Mouse (Mus musculus) hindbrain, postnatal 0 days (tissue): ENCODE data around the gene H2-T24. TPM values are rescaled to one million over a fixed set of nuclear protein-coding genes. Genes with fewer than 3 reads are reported as not detected.

Source experiments
- ATAC-seq: fragments of 200-750 bp; cut with Nextera tagmentation; 2 replicates; pipeline ENCODE4 v1.8.0; 2017; ENCODE audit warnings: mild to moderate bottlenecking, moderate TSS enrichment, moderate library complexity
- DNase-seq: peaks from one replicate; pipeline ENCODE4 v3.0.0-alpha.2; 2015; ENCODE audit warnings: low spot score
- H3K27ac ChIP-seq: fragments of 300-500 bp; sonication (generic); 2 replicates; pipeline ENCODE4 v1.5.1; 2014; ENCODE audit warnings: mild to moderate bottlenecking
- H3K27me3 ChIP-seq: fragments of 300-500 bp; sonication (generic); 2 replicates; pipeline ENCODE4 v1.6.1; 2014; ENCODE audit warnings: low read length, mixed read lengths; ENCODE audit not compliant: insufficient read depth
- H3K36me3 ChIP-seq: fragments of 300-500 bp; sonication (generic); 2 replicates; pipeline ENCODE4 v1.6.1; 2014; ENCODE audit warnings: low read length, mixed read lengths; ENCODE audit not compliant: insufficient read depth
- H3K4me1 ChIP-seq: fragments of 300-500 bp; sonication (generic); 2 replicates; pipeline ENCODE4 v1.6.1; 2014; ENCODE audit warnings: antibody characterized with exemption, low read length, mixed read lengths; ENCODE audit not compliant: insufficient read depth
- H3K4me2 ChIP-seq: fragments of 300-500 bp; sonication (generic); 2 replicates; pipeline ENCODE4 v1.6.1; 2014; ENCODE audit warnings: low read depth, mild to moderate bottlenecking, low read length, moderate library complexity, mixed read lengths
- H3K4me3 ChIP-seq: fragments of 300-500 bp; sonication (generic); 2 replicates; pipeline ENCODE4 v1.5.1; 2014; ENCODE audit warnings: low read length
- H3K9ac ChIP-seq: fragments of 300-500 bp; sonication (generic); replicated peaks from 2 replicates; pipeline ENCODE4 v1.6.1; 2014; ENCODE audit warnings: mild to moderate bottlenecking, low read length, moderate library complexity, mixed read lengths
- H3K9me3 ChIP-seq: fragments of 300-500 bp; sonication (generic); 2 replicates; pipeline ENCODE4 v1.6.1; 2016; ENCODE audit warnings: low read length, mixed read lengths
- CTCF ChIP-seq: IDR thresholded peaks from 2 replicates; pipeline ENCODE4 v1.5.1; 2016; ENCODE audit warnings: antibody characterized with exemption, control low read depth, low read depth
- WGBS: fragments of 180-500 bp; shearing (Covaris S2); extraction: QIAGEN DNeasy Blood & Tissue Kit; methylation state at CpG from one replicate; pipeline ENCODE4 v1.1.7; 2014; 5-methylcytosine and 5-hydroxymethylcytosine counted together
- microRNA counts: library from miRNA; unstranded; fragments of <30 nt; microRNA quantifications from one replicate; lab custom pipeline; 2015
- microRNA-seq, 2 experiments: library from miRNA; unstranded; fragments of <30 nt; microRNA quantifications; one replicate each; pipeline ENCODE4; 2016
- polyA plus RNA-seq: library from polyadenylated mRNA; unstranded; fragments of >200 nt; fragmentation: Nextera tagmentation; extraction: Ambion mirVana; gene quantifications from 2 replicates; pipeline ENCODE4 v1.2.1, GENCODE M21; 2015
- total RNA-seq: library from RNA; depleted of rRNA; stranded (reverse); fragments of >200 nt; gene quantifications from 2 replicates; pipeline ENCODE4 v1.2.3, GENCODE M21; 2014; rRNA removed

The H2-T24 gene
- total and polyA plus RNA-seq, 2 experiments from 2014 or later, result 0.10 to 7.1 TPM

DNA sequence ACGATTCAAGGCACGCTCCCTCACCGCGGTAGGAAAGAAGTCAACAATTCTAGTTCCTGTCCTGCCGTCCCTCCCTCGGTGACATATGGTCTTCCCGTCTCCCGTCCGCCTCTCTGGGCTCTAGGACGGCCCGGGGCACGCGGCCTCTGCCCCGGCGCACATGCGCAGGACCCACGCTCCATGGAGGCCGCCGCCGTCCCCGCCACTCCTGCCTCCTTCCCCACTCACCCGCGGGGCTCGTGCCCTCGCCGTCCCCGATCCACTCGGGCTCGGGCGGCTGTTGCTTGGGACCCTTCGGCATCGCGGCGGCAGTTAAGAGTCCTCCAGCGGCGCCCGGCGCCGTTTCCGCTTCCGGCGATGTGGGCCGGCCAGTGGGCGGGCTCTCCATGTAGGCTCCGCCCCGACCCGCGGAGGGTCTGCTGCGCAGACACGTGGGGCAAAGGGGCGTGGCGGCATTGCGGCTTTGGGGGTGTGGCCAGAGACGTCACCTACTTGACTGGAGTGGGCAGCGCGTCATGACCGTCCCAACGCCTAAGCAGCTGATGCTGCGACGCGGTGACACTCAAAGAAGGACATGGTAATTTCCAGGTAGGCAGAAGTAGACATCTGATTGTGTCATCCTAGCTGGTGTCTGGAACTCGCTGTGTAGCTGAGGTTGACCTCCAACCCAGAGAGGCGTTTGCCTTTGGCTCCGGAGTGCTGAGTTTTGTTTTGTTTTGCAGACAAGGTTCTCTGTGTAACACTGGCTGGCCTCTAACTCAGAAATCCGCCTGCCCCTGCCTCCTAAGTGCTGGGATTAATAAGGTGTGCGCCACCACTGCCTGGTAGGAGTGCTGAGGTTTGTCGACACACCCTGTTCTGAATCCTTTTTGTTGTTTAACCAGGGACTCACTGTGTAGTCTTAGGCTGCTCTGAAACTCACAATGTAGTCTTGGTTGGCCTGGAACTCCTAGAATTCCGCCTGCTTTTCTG is 50.7 kb downstream of the H2-T24 start, which contains the start of gene Abcf1:
Gene Abcf1 (minus strand): TSS at position 344 of the 972 bp plus-strand sequence.
- TF ChIP-seq CTCF, result no peak
- Histone ChIP-seq H3K27ac (peak within 1 kb of the TSS; percentile 85), H3K4me1 (0 out of 2 replicates have a peak, but pooled peaks cover 9% of the 10 kb centered on the region), H3K27me3 (no peaks in the 10 kb centered on the region), H3K4me3 (peak within 1 kb of the TSS; percentile 88), H3K36me3 (peaks cover 9% of the 10 kb centered on the region; the same call in 1 of the 2 replicates), H3K9me3 (no peaks in the 10 kb centered on the region), H3K4me2 (peak within 1 kb of the TSS; percentile 73), H3K9ac (peak within 1 kb of the TSS; percentile 73)
- DNase-seq (peak; percentile 99), ATAC-seq (peak; percentile 98)
- WGBS, result under 1% methylated on average over 67 of the region's 68 CpGs

DNA sequence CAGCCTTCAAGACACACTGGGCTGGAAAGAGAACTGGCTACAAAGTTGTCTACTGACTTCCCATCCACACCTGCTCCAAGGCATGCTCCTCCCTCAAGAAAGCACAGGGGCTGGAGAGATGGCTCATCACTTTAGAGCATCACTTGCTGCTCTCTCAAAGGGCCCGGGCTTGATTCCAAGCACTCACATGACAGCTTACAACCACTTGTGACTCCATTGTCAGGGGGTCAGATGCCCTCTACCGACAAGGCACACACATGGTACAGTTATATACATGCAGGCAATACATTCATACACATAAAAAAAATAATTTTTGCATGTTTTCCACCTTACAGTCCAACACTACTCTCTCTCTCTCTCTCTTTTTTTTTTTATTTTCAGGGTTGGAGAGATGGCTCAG is 52.7 kb downstream of the H2-T24 start:
- no peaks in the 10 kb centered on the region for H3K27me3 ChIP-seq
- H3K4me3 ChIP-seq, result no peak overlapping the region
- no peaks in the 10 kb centered on the region for H3K9me3 ChIP-seq
- no peak for ATAC-seq
- WGBS, result 86% methylated on average over 2 of the region's 2 CpGs
- peaks cover 17% of the 10 kb centered on the region for H3K36me3 ChIP-seq
- no peak overlapping the region for H3K9ac ChIP-seq
- H3K27ac ChIP-seq, result no peak overlapping the region
- H3K4me1 ChIP-seq, result 0 out of 2 replicates have a peak, but pooled peaks cover 9% of the 10 kb centered on the region
- DNase-seq, result no peak
- H3K4me2 ChIP-seq, result no peak overlapping the region
- TF ChIP-seq CTCF, result no peak

- H3K4me3 ChIP-seq, result no peak overlapping the region
- H3K9me3 ChIP-seq, result no peaks in the 10 kb centered on the region
- no peak overlapping the region for H3K9ac ChIP-seq
- 87% methylated on average over 10 of the region's 10 CpGs for WGBS
- H3K27me3 ChIP-seq, result no peaks in the 10 kb centered on the region
- no peak overlapping the region for H3K4me2 ChIP-seq
- H3K36me3 ChIP-seq, result peaks cover 53% of the 10 kb centered on the region
- ATAC-seq, result no peak
- no peak for DNase-seq
- no peak overlapping the region for H3K27ac ChIP-seq
- no peak for TF ChIP-seq CTCF
- 0 out of 2 replicates have a peak, but pooled peaks cover 4% of the 10 kb centered on the region for H3K4me1 ChIP-seq
Observed at GRCm38 (mm10) chr17:35963279-35963678, 57.1 kb downstream of the H2-T24 start.

GRCm38 (mm10) chr17:35958533-35959223 is 61.7 kb downstream of the H2-T24 start:
- peaks cover 74% of the 10 kb centered on the region for H3K36me3 ChIP-seq
- ATAC-seq, result no peak
- H3K27ac ChIP-seq, result no peak overlapping the region
- no peaks in the 10 kb centered on the region for H3K27me3 ChIP-seq
- 96% methylated on average over 15 of the region's 15 CpGs for WGBS
- H3K4me1 ChIP-seq, result no peaks in the 10 kb centered on the region
- TF ChIP-seq CTCF, result no peak
- no peak overlapping the region for H3K4me3 ChIP-seq
- H3K9ac ChIP-seq, result no peak overlapping the region
- no peak overlapping the region for H3K4me2 ChIP-seq
- no peaks in the 10 kb centered on the region for H3K9me3 ChIP-seq
- DNase-seq, result no peak

MicroRNA genes within 50 kb of the gene (microRNA counts, 519-probe panel; counts per million panel counts)
- microRNA mmu-miR-877 (lab: Ali Mortazavi, UCI), result not detected

Small RNA genes lying within 50 kb of the gene (microRNA-seq; reads per million reads assigned to microRNA genes)
- gene Mir877, result 106 to 119 reads per million in 2 experiments

Other genes with a start within 250 kb of the H2-T24 start
- gene Ier3, start 198.9 kb downstream of the H2-T24 start, total RNA-seq, result 13.7 and 19.4 TPM in 2 replicates
- 18.3 and 19.4 TPM in 2 replicates for gene Ier3, start 198.9 kb downstream of the H2-T24 start, polyA plus RNA-seq
- gene Flot1, start 197.3 kb downstream of the H2-T24 start, total RNA-seq, result 94.1 and 142 TPM in 2 replicates
- gene Flot1, start 197.3 kb downstream of the H2-T24 start, polyA plus RNA-seq, result 162 TPM in 2 replicates
- gene Tubb5, start 182.3 kb downstream of the H2-T24 start, total RNA-seq, result 3,311 and 3,326 TPM in 2 replicates
- gene Tubb5, start 182.3 kb downstream of the H2-T24 start, polyA plus RNA-seq, result 1,502 and 1,606 TPM in 2 replicates
- 14.7 and 26.7 TPM in 2 replicates for gene Mdc1, start 179.0 kb downstream of the H2-T24 start, total RNA-seq
- 3.9 and 4.1 TPM in 2 replicates for gene Mdc1, start 179.0 kb downstream of the H2-T24 start, polyA plus RNA-seq
- 14.7 and 27.2 TPM in 2 replicates for gene Nrm, start 159.2 kb downstream of the H2-T24 start, total RNA-seq
- 24.6 and 25.7 TPM in 2 replicates for gene Nrm, start 159.2 kb downstream of the H2-T24 start, polyA plus RNA-seq
- 32.0 and 34.3 TPM in 2 replicates for gene Ppp1r18, start 155.0 kb downstream of the H2-T24 start, total RNA-seq
- gene Ppp1r18, start 155.0 kb downstream of the H2-T24 start, polyA plus RNA-seq, result 18.4 and 19.3 TPM in 2 replicates
- 31.3 and 33.2 TPM in 2 replicates for gene Dhx16, start 140.7 kb downstream of the H2-T24 start, total RNA-seq
- gene Dhx16, start 140.7 kb downstream of the H2-T24 start, polyA plus RNA-seq, result 22.9 and 23.1 TPM in 2 replicates
- 39.8 and 49.2 TPM in 2 replicates for gene 2310061I04Rik, start 123.1 kb downstream of the H2-T24 start, total RNA-seq
- gene 2310061I04Rik, start 123.1 kb downstream of the H2-T24 start, polyA plus RNA-seq, result 69.0 and 74.3 TPM in 2 replicates
- 163 and 169 TPM in 2 replicates for gene Atat1, start 110.5 kb downstream of the H2-T24 start, total RNA-seq
- gene Atat1, start 110.5 kb downstream of the H2-T24 start, polyA plus RNA-seq, result 222 and 225 TPM in 2 replicates
- gene Mrps18b, start 104.2 kb downstream of the H2-T24 start, total RNA-seq, result 42.9 and 45.9 TPM in 2 replicates
- 66.6 and 72.2 TPM in 2 replicates for gene Mrps18b, start 104.2 kb downstream of the H2-T24 start, polyA plus RNA-seq
- 37.5 and 44.0 TPM in 2 replicates for gene Ppp1r10, start 104.1 kb downstream of the H2-T24 start, total RNA-seq
- gene Ppp1r10, start 104.1 kb downstream of the H2-T24 start, polyA plus RNA-seq, result 20.3 and 22.5 TPM in 2 replicates
- 47.7 and 57.3 TPM in 2 replicates for gene Abcf1, start 50.8 kb downstream of the H2-T24 start, total RNA-seq
- 94.5 and 99.4 TPM in 2 replicates for gene Abcf1, start 50.8 kb downstream of the H2-T24 start, polyA plus RNA-seq
- gene Gnl1, start 40.7 kb downstream of the H2-T24 start, total RNA-seq, result 101 and 106 TPM in 2 replicates
- gene Gnl1, start 40.7 kb downstream of the H2-T24 start, polyA plus RNA-seq, result 75.8 and 76.2 TPM in 2 replicates
- 39.9 and 46.7 TPM in 2 replicates for gene Prr3, start 40.3 kb downstream of the H2-T24 start, total RNA-seq
- 72.7 and 81.9 TPM in 2 replicates for gene Prr3, start 40.3 kb downstream of the H2-T24 start, polyA plus RNA-seq
- gene H2-T23, start 12.3 kb upstream of the H2-T24 start, total RNA-seq, result 6.6 and 7.3 TPM in 2 replicates
- 8.8 and 9.4 TPM in 2 replicates for gene H2-T23, start 12.3 kb upstream of the H2-T24 start, polyA plus RNA-seq
- 10.0 and 15.4 TPM in 2 replicates for gene H2-T22, start 22.2 kb upstream of the H2-T24 start, total RNA-seq
- 9.1 and 11.8 TPM in 2 replicates for gene H2-T22, start 22.2 kb upstream of the H2-T24 start, polyA plus RNA-seq
- not detected in 2 replicates for gene Gm6034, start 22.4 kb upstream of the H2-T24 start, total RNA-seq
- gene Gm6034, start 22.4 kb upstream of the H2-T24 start, polyA plus RNA-seq, result not detected in 2 replicates
- not detected in 2 replicates for gene Gm11127, start 37.8 kb upstream of the H2-T24 start, total RNA-seq
- gene Gm11127, start 37.8 kb upstream of the H2-T24 start, polyA plus RNA-seq, result not detected in 2 replicates
- gene Gm19684, start 101.1 kb upstream of the H2-T24 start, total RNA-seq, result not detected in 2 replicates
- not detected in 2 replicates for gene Gm19684, start 101.1 kb upstream of the H2-T24 start, polyA plus RNA-seq
- not detected in 2 replicates for gene Gm7030, start 108.9 kb upstream of the H2-T24 start, total RNA-seq
- gene Gm7030, start 108.9 kb upstream of the H2-T24 start, polyA plus RNA-seq, result not detected in 2 replicates
- gene Gm8909, start 148.0 kb upstream of the H2-T24 start, total RNA-seq, result not detected in 2 replicates
- 0.28 and 0.35 TPM in 2 replicates for gene Gm8909, start 148.0 kb upstream of the H2-T24 start, polyA plus RNA-seq
- not detected in 2 replicates for gene H2-T3, start 169.7 kb upstream of the H2-T24 start, total RNA-seq
- gene H2-T3, start 169.7 kb upstream of the H2-T24 start, polyA plus RNA-seq, result not detected in 2 replicates
- 29.8 and 54.6 TPM in 2 replicates for gene Rpp21, start 237.5 kb upstream of the H2-T24 start, total RNA-seq
- gene Rpp21, start 237.5 kb upstream of the H2-T24 start, polyA plus RNA-seq, result 154 and 160 TPM in 2 replicates